Mouse (Mus musculus) lung, postnatal 0 days (tissue): ENCODE measurements around the gene Zfp638.

Experiments
- CTCF ChIP-seq: IDR thresholded peaks from 2 replicates; pipeline ENCODE4 v1.5.1; 2016; ENCODE audit warnings: antibody characterized with exemption, mild to moderate bottlenecking
- EP300 ChIP-seq: IDR thresholded peaks from 2 replicates; pipeline ENCODE4 v1.6.1; 2016; ENCODE audit warnings: antibody characterized with exemption, mild to moderate bottlenecking, control low read depth

- TF ChIP-seq CTCF (no peak), EP300 (no peak)
Measured at GRCm38 (mm10) chr6:83908386-83908785, 41.5 kb downstream of the Zfp638 start.
